Mouse (Mus musculus) olfactory bulb, adult 2 months (tissue): ENCODE measurements at regions not wholly inside any gene's neighbourhood (a gene's known extent, or its start where the extent isn't known, plus 50 kb on each side); places are given as distances from the start of the nearest gene placed in this dataset.

Experiments
- CTCF ChIP-seq: fragments of 200-500 bp; IDR thresholded peaks from 2 replicates; pipeline ENCODE4 v1.5.1; 2012; ENCODE audit warnings: low read depth, mild to moderate bottlenecking, low read length, moderate library complexity; ENCODE audit not compliant: insufficient read depth
- POLR2A ChIP-seq: fragments of 200-500 bp; IDR thresholded peaks from 2 replicates; pipeline ENCODE4 v1.6.1; 2012; ENCODE audit warnings: mild to moderate bottlenecking, low read depth, low read length, moderate library complexity; ENCODE audit not compliant: insufficient read depth

DNA sequence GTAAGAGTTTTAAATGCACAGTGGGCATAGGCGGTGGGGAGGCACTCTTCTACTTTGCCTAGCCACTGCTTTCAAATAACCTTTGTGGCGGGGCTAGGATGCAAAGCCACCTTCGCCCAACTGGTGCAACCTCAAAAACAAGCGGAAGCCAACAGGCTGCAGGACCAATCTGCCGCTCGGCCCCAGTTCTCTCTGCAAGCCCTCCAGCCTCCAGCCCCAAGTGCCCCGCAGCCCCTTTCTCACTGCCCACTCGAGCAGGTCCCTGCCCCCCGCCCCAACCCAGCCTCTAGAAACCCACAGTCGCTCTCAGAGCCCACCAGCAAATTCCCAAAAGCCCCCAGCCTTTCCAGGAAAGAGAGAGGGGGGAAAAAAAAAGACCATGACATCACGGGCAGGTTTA is 89.6 kb upstream of the Ssbp2 start:
- TF ChIP-seq CTCF (no peak), POLR2A (no peak)
